Mouse (Mus musculus): Measurements from ENCODE around the gene Olfr449. TPM values are rescaled to one million over a fixed set of nuclear protein-coding genes. Genes with fewer than 3 reads are reported as not detected.

The Olfr449 gene
- not detected for total RNA-seq (2022)

DNA sequence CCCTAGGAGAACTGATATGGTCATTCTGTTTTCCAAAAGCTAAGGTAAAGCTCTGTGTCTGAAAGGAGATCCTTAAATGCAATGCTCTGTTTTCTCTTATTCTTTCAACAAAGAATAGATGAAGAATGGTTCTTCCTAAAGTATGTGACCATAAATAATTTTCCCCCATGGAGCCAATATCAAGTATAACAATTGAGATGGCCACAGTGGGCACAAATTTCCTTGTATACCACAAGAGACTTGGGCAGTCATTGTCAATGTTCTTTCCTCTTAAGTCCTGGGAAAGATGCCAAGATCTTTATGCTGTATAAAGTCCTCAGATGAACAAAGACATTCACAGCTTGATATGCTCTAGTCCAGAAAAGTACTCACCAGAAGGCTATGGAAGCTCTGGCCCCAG, at the start of gene Olfr449:
TSS of gene Olfr449 (plus strand) at position 301 of the 400 bp plus-strand sequence.
- no peak for DNase-seq

DNA sequence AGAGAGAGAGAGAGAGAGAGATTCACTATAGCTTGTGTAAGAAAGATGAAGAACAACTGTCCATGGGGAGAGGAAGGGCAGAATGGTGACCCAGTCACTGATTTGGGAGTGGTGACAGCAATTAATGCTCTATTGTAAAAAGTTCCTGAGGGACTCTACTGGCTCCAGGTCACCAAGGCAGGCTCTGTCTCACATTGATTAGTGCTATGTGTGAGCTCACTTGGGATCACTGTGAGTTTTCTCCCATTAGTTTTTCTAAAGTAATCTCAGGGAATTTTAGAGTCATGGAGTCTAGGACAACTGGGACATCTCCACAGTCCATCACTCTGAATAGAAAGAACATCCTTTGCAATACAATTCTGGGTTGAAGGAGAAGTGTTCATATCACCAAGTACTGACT, 49.4 kb upstream of the Olfr449 start, which contains the start of gene Olfr452:
TSS of gene Olfr452 (plus strand) at position 301 of the 400 bp plus-strand sequence.
- no peak for DNase-seq

DNA sequence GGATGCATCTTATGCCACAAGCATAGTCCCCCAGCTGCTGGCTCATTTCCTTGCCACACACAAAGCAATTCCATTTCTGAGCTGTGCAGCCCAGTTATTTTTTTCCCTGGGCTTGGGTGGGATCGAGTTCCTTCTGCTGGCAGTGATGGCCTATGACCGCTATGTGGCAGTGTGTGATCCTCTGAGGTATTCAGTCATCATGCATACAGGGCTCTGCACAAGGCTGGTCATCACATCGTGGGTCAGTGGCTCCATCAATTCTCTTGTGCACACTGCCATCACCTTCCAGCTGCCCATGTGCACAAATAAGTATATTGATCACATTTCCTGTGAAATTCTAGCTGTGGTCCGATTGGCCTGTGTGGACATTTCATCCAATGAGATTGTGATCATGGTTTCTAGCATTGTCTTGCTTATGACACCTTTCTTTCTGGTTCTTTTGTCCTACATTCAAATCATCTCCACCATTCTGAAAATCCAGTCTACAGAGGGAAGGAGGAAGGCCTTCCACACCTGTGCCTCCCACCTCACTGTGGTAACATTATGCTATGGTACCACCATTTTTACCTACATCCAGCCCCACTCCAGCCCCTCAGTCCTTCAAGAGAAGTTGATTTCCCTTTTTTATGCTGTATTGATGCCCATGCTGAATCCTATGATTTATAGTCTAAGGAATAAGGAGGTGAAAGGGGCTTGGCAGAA, 43.8 kb upstream of the Olfr449 start:
- DNase-seq, result no peak

DNA sequence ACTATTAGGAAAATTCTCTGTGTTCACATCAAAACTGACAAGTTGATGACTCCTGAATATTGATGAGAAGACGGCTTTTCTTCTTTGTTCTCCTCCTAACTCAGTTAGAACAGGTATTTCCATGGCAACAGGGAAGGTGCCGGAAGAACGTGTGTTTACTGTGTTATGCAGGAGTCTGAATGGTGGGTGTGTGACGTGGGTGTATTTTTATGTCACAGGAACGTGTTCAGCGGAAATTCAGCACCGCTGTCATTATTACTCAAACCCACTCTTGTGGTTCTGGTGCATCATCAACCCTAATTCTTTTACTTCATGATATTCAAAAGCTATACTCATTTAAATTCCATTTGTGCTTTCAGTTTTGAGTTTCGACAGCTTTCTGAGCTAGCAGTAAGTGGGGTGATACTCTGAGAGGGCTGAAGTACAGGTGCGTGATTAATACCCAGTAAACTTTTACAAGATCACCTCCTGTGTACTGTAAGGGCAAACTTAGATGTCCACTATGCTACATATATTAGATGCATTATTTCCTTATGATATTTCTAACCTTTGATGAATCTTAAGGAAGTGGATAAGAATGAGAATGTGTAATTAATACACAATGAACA, 43.1 kb upstream of the Olfr449 start:
- DNase-seq, result no peak

DNA sequence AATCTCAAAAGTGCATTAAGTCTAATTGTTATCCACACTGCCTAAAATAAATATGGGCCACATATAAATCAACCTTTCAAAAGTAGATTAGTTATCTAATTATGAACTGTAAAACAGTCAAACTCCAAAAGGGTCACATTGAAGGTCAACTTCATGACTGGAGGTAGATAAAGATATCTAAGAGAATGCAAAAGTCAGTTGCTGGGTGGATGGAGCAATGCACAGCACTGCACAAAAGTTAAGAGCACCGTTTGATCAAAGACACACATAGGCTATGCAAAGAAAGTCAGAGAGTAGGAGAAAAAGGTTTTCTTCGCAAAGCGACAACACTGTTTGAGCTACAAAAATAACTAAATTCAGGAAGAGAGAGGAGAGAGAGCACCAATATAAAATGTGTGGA, 39.2 kb upstream of the Olfr449 start:
- DNase-seq, result no peak

DNA sequence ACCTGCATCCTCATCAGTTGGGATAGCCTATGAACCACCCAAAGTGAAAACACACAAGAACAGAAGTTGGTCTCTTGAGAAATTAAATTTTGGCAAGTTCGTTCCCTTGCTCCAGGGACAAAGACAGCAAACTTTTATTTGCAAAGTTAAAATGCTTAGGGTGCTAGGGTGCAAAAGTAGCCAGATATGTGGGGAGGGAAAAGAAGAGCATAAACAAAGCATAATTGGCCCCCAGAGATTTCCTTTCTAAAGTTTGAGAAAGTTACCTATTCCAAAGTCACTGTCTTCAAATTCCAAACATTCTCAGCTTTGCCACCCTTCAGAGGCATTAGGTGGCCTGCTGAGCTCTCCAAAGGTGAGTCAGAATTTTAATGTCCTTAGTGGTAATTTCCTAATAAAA, 22.5 kb upstream of the Olfr449 start, which contains the start of gene Olfr450:
TSS of gene Olfr450 (plus strand) at position 301 of the 400 bp plus-strand sequence.
- DNase-seq, result no peak

DNA sequence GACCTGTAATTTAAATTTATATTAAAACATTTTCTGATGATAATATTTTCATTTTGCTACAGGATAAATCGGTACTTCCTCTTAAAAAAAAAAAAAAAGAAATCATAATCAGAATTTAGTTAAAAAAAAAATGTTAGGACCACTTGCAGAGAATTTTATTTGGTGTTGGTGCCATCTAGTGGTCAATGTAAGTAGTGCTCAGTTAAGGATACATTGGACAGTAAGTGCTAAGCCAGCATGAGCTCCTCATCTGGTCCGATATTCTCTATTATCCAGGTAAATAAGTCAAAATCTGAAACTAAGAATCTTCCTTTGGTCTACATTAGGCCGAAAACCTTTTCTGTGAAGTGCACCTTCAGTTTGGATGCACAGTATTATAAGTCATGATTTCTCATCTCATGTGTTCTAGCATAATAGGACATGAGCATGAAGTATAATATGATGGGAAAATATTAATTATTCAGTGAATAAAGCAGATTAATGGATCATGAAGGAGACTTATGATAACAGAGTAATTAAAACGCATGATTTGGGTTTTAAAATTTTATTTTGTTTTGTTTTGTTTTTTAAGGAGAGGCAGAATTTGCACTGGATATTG, 26.1 kb downstream of the Olfr449 start:
- DNase-seq, result no peak

DNA sequence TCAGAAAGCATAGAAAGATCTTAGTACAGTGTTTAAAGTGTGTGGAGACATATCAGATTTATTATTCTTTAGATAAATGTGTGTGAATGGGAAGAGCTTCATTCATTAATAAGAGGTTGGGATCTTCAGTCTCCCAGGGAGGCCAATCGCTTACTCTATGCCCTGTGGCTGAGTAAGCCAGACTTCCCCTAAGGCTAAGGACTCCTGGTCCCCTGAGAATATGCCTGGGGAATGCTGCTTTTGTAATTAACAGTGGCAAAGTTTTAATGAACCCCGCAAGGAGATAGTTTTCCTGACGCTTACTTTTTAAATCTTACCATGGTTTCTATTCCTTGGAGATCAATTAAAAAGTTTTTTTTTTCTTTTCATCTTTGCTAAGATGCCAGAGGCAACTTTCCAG, 35.5 kb downstream of the Olfr449 start:
- no peak for DNase-seq

DNA sequence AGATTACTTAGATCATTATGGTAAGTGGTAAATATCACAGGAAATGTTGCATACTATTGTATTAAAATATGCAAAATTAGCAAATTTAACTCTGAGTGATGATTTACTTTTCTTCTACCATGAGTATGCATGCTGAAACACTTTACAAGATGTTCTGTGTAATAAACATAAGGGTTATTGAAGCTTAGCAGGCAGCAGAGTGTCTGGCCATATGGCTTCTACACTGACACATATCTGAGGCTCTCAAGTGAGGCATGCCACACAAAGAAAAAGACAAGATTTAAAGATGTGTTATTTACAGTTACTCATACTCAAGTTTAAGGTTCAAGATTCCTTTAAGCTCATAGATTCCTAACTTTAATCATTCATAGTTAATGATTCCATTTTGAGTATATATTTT, 42.1 kb downstream of the Olfr449 start:
- DNase-seq, result no peak

Other genes starting within 250 kb of the Olfr449 start
- not detected for gene Tcaf3, start 236.7 kb upstream of the Olfr449 start, total RNA-seq (2022)
- 10 to 100 TPM; 11.9 to 15.5 (median 14.8) TPM for gene Tcaf2, start 189.1 kb upstream of the Olfr449 start, total RNA-seq (2022)
- gene Tcaf1, start 124.3 kb upstream of the Olfr449 start, total RNA-seq (2022), result 100 to 1,000 TPM; 108 to 146 (median 117) TPM
- gene Olfr453, start 95.0 kb upstream of the Olfr449 start, total RNA-seq (2022), result not detected
- gene Olfr38, start 78.0 kb upstream of the Olfr449 start, total RNA-seq (2022), result not detected
- not detected for gene Olfr452, start 49.3 kb upstream of the Olfr449 start, total RNA-seq (2022)
- not detected for gene Olfr450, start 22.4 kb upstream of the Olfr449 start, total RNA-seq (2022)
- not detected for gene Olfr448, start 56.1 kb downstream of the Olfr449 start, total RNA-seq (2022)
- gene Olfr447, start 74.5 kb downstream of the Olfr449 start, total RNA-seq (2022), result not detected
- not detected for gene Olfr446, start 87.0 kb downstream of the Olfr449 start, total RNA-seq (2022)
- not detected for gene Olfr444, start 114.7 kb downstream of the Olfr449 start, total RNA-seq (2022)

All from adrenal gland, adult 8-10 months (tissue).